Mouse (Mus musculus) liver, embryonic 12.5 days (tissue): ENCODE results near the gene Msl1. TPM values are rescaled to one million over a fixed set of nuclear protein-coding genes. Genes with fewer than 3 reads are reported as not detected.

Experiments used
- ATAC-seq: fragments of 200-750 bp; cut with Nextera tagmentation; 2 replicates; pipeline ENCODE4 v1.8.0; 2017; ENCODE audit warnings: moderate number of reproducible peaks, mild to moderate bottlenecking, moderate library complexity
- H3K27ac ChIP-seq: fragments of 300-500 bp; sonication (generic); 2 replicates; pipeline ENCODE4 v1.5.1; 2016; ENCODE audit warnings: mild to moderate bottlenecking
- H3K27me3 ChIP-seq: fragments of 300-500 bp; sonication (generic); replicated peaks from 2 replicates; pipeline ENCODE4 v1.6.1; 2016; ENCODE audit warnings: mild to moderate bottlenecking, moderate library complexity
- H3K36me3 ChIP-seq: fragments of 300-500 bp; sonication (generic); 2 replicates; pipeline ENCODE4 v1.6.1; 2016; ENCODE audit warnings: mild to moderate bottlenecking, moderate library complexity
- H3K4me1 ChIP-seq: fragments of 300-500 bp; sonication (generic); 2 replicates; pipeline ENCODE4 v1.6.1; 2016
- H3K4me2 ChIP-seq: fragments of 300-500 bp; sonication (generic); 2 replicates; pipeline ENCODE4 v1.6.1; 2016; ENCODE audit warnings: mild to moderate bottlenecking, moderate library complexity
- H3K4me3 ChIP-seq: fragments of 300-500 bp; sonication (generic); 2 replicates; pipeline ENCODE4 v1.5.1; 2016; ENCODE audit warnings: mild to moderate bottlenecking, moderate library complexity
- H3K9ac ChIP-seq: fragments of 300-500 bp; sonication (generic); 2 replicates; pipeline ENCODE4 v1.6.1; 2016; ENCODE audit warnings: mild to moderate bottlenecking, moderate library complexity
- H3K9me3 ChIP-seq: fragments of 300-500 bp; sonication (generic); replicated peaks from 2 replicates; pipeline ENCODE4 v1.6.1; 2016; ENCODE audit warnings: mild to moderate bottlenecking, moderate library complexity
- WGBS: fragments of 180-500 bp; shearing (Covaris S2); methylation state at CpG from one replicate; pipeline ENCODE4 v1.1.7; 2016; ENCODE audit not compliant: insufficient replicate concordance; 5-methylcytosine and 5-hydroxymethylcytosine counted together
- polyA plus RNA-seq: library from polyadenylated mRNA; unstranded; fragments of >200 nt; fragmentation: Nextera tagmentation; extraction: Ambion mirVana; gene quantifications from 2 replicates; pipeline ENCODE4 v1.2.1, GENCODE M21; 2016

Msl1 gene
- polyA plus RNA-seq, 1 experiment from 2014 or later, result 11.5 TPM

- Histone ChIP-seq H3K4me3 (peak overlapping the region; percentile 45), H3K27me3 (no peaks in the 10 kb centered on the region), H3K9ac (peak overlapping the region; percentile 59; the same call in 1 of the 2 replicates), H3K4me1 (peaks cover 91% of the 10 kb centered on the region), H3K4me2 (peak overlapping the region; percentile 84), H3K27ac (peak overlapping the region; percentile 77), H3K9me3 (no peaks in the 10 kb centered on the region), H3K36me3 (peaks cover 29% of the 10 kb centered on the region)
- WGBS, result under 1% methylated on average over 35 of the region's 37 CpGs
- peak; percentile 87 for ATAC-seq
Measured at GRCm38 (mm10) chr11:98773635-98774295, 21.6 kb upstream of the Msl1 start.

GRCm38 (mm10) chr11:98774582-98775347 lies 20.6 kb upstream of the Msl1 start, which contains the start of gene Nr1d1:
Gene Nr1d1, minus strand, starts transcription at chr11:98775333.
- WGBS, result 1% methylated on average over 22 of the region's 22 CpGs
- no peaks in the 10 kb centered on the region for H3K27me3 ChIP-seq

GRCm38 (mm10) chr11:98775348-98776051 lies 19.8 kb upstream of the Msl1 start:
- H3K27ac ChIP-seq, result peak overlapping the region; percentile 78
- peak overlapping the region; percentile 59 for H3K9ac ChIP-seq
- no peaks in the 10 kb centered on the region for H3K9me3 ChIP-seq
- H3K4me3 ChIP-seq, result peak overlapping the region; percentile 45
- WGBS, result 5% methylated on average over 15 of the region's 15 CpGs
- H3K27me3 ChIP-seq, result no peaks in the 10 kb centered on the region
- ATAC-seq, result peak; percentile 50
- peaks cover 12% of the 10 kb centered on the region for H3K36me3 ChIP-seq
- peaks cover 74% of the 10 kb centered on the region for H3K4me1 ChIP-seq
- H3K4me2 ChIP-seq, result peak overlapping the region; percentile 84

More at GRCm38 (mm10) chr11:98774582-98775347, 20.6 kb upstream of the Msl1 start, which contains the start of gene Nr1d1:
- ATAC-seq, result no peak
- peak within 1 kb of the TSS; percentile 78 for H3K27ac ChIP-seq
- peaks cover 19% of the 10 kb centered on the region for H3K36me3 ChIP-seq
- H3K4me3 ChIP-seq, result peak within 1 kb of the TSS; percentile 45
- peaks cover 81% of the 10 kb centered on the region for H3K4me1 ChIP-seq
- peak within 1 kb of the TSS; percentile 59 for H3K9ac ChIP-seq
- H3K9me3 ChIP-seq, result no peaks in the 10 kb centered on the region
- H3K4me2 ChIP-seq, result peak within 1 kb of the TSS; percentile 84

- Histone ChIP-seq H3K27ac (peak overlapping the region; percentile 78), H3K4me2 (peak overlapping the region; percentile 84), H3K4me3 (peak overlapping the region; percentile 45), H3K36me3 (peaks cover 5% of the 10 kb centered on the region; the same call in 1 of the 2 replicates), H3K9me3 (no peaks in the 10 kb centered on the region), H3K4me1 (peaks cover 69% of the 10 kb centered on the region), H3K9ac (peak overlapping the region; percentile 49; the same call in 1 of the 2 replicates), H3K27me3 (no peaks in the 10 kb centered on the region)
- ATAC-seq, result no peak
- WGBS, result 39% methylated on average over 12 of the region's 12 CpGs
Measured at GRCm38 (mm10) chr11:98776052-98776764, 19.1 kb upstream of the Msl1 start.

DNA sequence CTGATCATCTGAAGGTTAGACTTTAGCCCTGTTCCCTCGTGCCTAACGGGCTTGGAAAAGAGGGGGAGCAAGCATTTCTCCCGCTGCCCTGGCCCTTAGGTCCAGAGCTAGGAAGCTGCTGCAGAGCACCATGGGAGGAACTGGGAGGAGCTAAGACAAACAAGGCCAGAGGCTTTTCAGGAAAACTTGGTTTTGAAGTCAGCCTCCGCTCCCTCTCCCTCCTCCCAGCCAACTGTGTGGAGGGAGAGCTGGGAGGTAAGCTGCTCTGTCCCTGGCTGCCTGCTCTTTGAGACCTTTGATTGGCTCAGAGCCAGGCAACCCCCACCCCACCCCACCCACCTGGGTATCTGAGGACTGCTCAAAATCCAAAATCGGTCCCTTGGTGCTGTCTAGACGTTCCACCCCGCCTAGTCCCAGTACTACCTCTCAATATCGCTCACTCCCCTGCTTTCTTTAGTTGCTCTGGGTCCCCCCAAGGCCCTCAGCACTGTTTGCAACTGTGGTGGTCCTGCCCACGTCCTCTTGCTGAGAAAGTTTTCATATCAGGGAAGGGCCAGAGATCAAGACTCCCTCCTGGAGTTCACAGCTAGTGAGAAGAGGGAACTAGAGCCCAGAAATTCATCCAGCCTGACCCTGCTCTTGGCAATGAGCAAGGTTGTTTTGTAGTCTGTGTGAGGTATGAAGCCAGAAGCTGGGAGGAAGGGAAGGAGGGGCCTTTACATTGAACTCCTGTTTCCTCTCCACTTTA lies 18.3 kb upstream of the Msl1 start:
- no peak for ATAC-seq
- H3K4me1 ChIP-seq, result peaks cover 67% of the 10 kb centered on the region
- H3K4me3 ChIP-seq, result no peak overlapping the region
- H3K9me3 ChIP-seq, result no peaks in the 10 kb centered on the region
- H3K36me3 ChIP-seq, result no peaks in the 10 kb centered on the region
- 14% methylated on average over 9 of the region's 9 CpGs for WGBS
- H3K27ac ChIP-seq, result peak overlapping the region; percentile 78
- no peaks in the 10 kb centered on the region for H3K27me3 ChIP-seq
- H3K9ac ChIP-seq, result 0 out of 2 replicates have a peak overlapping the region, but pooled peaks have one; percentile 32
- peak overlapping the region; percentile 84 for H3K4me2 ChIP-seq

DNA sequence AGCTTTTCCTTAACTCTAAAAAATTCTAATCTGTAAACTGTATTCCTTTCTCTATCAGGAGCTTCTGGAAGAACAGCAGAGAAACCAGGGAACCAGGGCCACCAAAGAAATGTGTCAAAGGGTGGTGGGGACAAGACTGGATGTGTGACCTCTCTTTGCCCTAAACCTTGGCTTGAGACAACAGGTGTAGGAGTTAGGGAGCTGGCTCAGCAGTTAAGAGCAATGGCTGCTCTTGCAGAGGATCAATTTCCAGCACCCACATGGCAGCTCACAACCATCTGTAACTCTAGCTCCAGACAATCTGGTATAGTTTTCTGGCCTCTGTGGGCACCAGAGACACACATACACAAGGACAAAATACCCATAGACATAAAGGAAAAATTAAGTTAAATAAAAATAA lies 17.4 kb upstream of the Msl1 start:
- no peak overlapping the region for H3K4me2 ChIP-seq
- H3K27ac ChIP-seq, result peak overlapping the region; percentile 30
- no peaks in the 10 kb centered on the region for H3K27me3 ChIP-seq
- no peak overlapping the region for H3K4me3 ChIP-seq
- no peaks in the 10 kb centered on the region for H3K36me3 ChIP-seq
- H3K4me1 ChIP-seq, result peaks cover 67% of the 10 kb centered on the region
- H3K9me3 ChIP-seq, result no peaks in the 10 kb centered on the region
- ATAC-seq, result no peak
- H3K9ac ChIP-seq, result no peak overlapping the region

- Histone ChIP-seq H3K4me1 (peaks cover 68% of the 10 kb centered on the region), H3K27ac (peak overlapping the region; percentile 80; the same call in 1 of the 2 replicates), H3K36me3 (no peaks in the 10 kb centered on the region), H3K4me2 (peak overlapping the region; percentile 79; the same call in 1 of the 2 replicates), H3K9ac (no peak overlapping the region), H3K27me3 (no peaks in the 10 kb centered on the region), H3K4me3 (no peak overlapping the region), H3K9me3 (no peaks in the 10 kb centered on the region)
- ATAC-seq, result no peak
- 23% methylated on average over 12 of the region's 14 CpGs for WGBS
Measured at GRCm38 (mm10) chr11:98781851-98782512, 13.3 kb upstream of the Msl1 start.

- peak overlapping the region; percentile 56 for H3K4me3 ChIP-seq
- H3K4me2 ChIP-seq, result peak overlapping the region; percentile 79
- H3K9ac ChIP-seq, result peak overlapping the region; percentile 61
- peak overlapping the region; percentile 80 for H3K27ac ChIP-seq
- no peaks in the 10 kb centered on the region for H3K36me3 ChIP-seq
- no peak for ATAC-seq
- H3K27me3 ChIP-seq, result no peaks in the 10 kb centered on the region
- WGBS, result 9% methylated on average over 17 of the region's 17 CpGs
- peaks cover 67% of the 10 kb centered on the region for H3K4me1 ChIP-seq
- no peaks in the 10 kb centered on the region for H3K9me3 ChIP-seq
Measured at GRCm38 (mm10) chr11:98782651-98783235, 12.6 kb upstream of the Msl1 start.

- H3K4me2 ChIP-seq, result peak overlapping the region; percentile 79
- H3K9ac ChIP-seq, result peak overlapping the region; percentile 61
- H3K4me3 ChIP-seq, result peak overlapping the region; percentile 56
- peak overlapping the region; percentile 80 for H3K27ac ChIP-seq
- H3K27me3 ChIP-seq, result no peaks in the 10 kb centered on the region
- ATAC-seq, result peak; percentile 77
- 4% methylated on average over 20 of the region's 20 CpGs for WGBS
- H3K4me1 ChIP-seq, result peaks cover 66% of the 10 kb centered on the region
- no peaks in the 10 kb centered on the region for H3K36me3 ChIP-seq
- no peaks in the 10 kb centered on the region for H3K9me3 ChIP-seq
Measured at GRCm38 (mm10) chr11:98783236-98783696, 12.1 kb upstream of the Msl1 start.

- Histone ChIP-seq H3K9ac (peak overlapping the region; percentile 61; the same call in 1 of the 2 replicates), H3K4me1 (peaks cover 75% of the 10 kb centered on the region), H3K9me3 (no peaks in the 10 kb centered on the region), H3K27me3 (no peaks in the 10 kb centered on the region), H3K4me3 (no peak overlapping the region), H3K36me3 (no peaks in the 10 kb centered on the region), H3K4me2 (peak overlapping the region; percentile 79; the same call in 1 of the 2 replicates), H3K27ac (peak overlapping the region; percentile 80; the same call in 1 of the 2 replicates)
- 65% methylated on average over 4 of the region's 4 CpGs for WGBS
- no peak for ATAC-seq
Measured at GRCm38 (mm10) chr11:98784139-98784538, 11.2 kb upstream of the Msl1 start.
